Mouse (Mus musculus): ENCODE data around the gene Rtca.

Rtca gene

GRCm38 (mm10) chr3:116476686-116477298, 31.2 kb downstream of the Rtca start:
- DNase-seq (ENCODE audit: low spot score), result no peak

GRCm38 (mm10) chr3:116474602-116475001, 33.4 kb downstream of the Rtca start:
- no peak for DNase-seq (ENCODE audit: low spot score)

GRCm38 (mm10) chr3:116465709-116466108, 42.3 kb downstream of the Rtca start:
- no peak for DNase-seq (ENCODE audit: low spot score)

GRCm38 (mm10) chr3:116464318-116464717, 43.7 kb downstream of the Rtca start:
- DNase-seq (ENCODE audit: low spot score), result no peak

DNA sequence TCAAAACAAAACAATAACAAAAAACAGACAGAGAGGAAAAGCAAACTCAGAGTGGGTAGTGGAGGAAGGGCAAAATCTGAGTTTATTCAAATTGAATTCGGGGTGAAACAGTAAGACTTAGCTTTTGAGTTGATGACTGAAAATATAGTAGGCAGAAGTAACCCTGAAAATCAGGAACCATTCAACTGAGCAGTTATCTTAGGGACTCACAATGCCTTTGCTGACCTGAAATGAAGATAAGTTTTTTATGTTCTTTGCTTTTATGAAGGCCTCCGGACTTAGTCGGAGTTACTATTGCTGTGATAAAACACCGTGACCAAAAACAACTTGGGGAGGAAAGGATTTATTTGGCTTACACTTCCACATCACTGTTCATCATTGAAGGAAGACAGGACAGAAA, 47.0 kb downstream of the Rtca start:
- DNase-seq (ENCODE audit: low spot score), result no peak

GRCm38 (mm10) chr3:116454529-116454928, 53.5 kb downstream of the Rtca start:
- no peak for DNase-seq (ENCODE audit: low spot score)

- no peak for DNase-seq (ENCODE audit: low spot score)
These were observed 57.3 kb downstream of the Rtca start for GRCm38 (mm10) chr3:116450741-116451140.

DNA sequence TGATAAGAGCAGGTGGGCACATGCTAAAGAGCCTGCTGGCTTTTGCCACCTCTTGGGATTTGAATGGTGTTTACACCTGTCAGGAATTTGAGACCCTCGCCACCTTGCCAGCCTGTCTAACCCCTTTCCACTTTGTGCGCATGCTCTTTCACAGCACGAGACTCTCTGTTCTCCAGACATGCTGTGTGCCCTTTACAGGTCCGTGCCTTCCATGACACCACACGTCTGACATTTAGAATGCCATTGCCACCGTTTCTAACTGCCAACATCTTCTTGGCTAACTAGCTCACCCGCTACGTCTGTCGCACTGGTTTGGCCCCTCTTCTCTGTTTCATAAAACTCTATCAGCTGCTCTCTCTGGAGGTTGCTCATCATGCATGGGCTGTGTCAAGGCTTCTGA, 63.7 kb downstream of the Rtca start:
- no peak for DNase-seq (ENCODE audit: low spot score)

DNA sequence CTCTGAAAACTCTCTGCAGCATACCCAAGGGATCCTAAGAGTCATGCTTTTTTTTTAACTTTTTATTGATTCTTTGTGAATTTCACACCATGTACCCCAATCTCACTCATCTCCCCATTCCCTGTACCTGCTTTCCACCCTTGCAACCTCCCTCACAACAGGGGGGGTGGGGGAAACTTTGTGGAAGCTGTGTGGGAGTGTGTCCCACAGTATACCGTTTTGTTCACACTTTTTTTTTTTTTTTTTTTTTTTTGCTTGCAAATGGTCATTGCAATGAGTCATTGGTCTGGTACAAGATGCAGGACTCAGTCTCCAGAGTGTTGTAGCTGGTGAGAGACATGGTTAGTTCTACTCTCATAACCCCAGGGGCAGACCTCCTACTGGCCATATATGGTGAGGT, 65.2 kb downstream of the Rtca start:
- DNase-seq (ENCODE audit: low spot score), result no peak

GRCm38 (mm10) chr3:116441518-116442205, 66.3 kb downstream of the Rtca start:
- DNase-seq (ENCODE audit: low spot score), result no peak

- DNase-seq (ENCODE audit: low spot score), result no peak
These were observed 67.7 kb downstream of the Rtca start for GRCm38 (mm10) chr3:116440066-116440997.

Data from ovary, postnatal 14 days (tissue).